Mouse (Mus musculus) activated CD4-positive, CD25-positive, alpha-beta regulatory T cell, adult 4 months (primary cell): ENCODE measurements around the gene Sh3rf3. TPM values are rescaled to one million over a fixed set of nuclear protein-coding genes. Genes with fewer than 3 reads are reported as not detected.

ENCODE experiments used
- ATAC-seq: one replicate; pipeline ENCODE4 v1.8.0; 2017
- polyA plus RNA-seq, 2 experiments: library from polyadenylated mRNA; unstranded; fragments of 100-300 nt; shearing (Covaris generic); gene quantifications; one replicate each; pipeline ENCODE4 v1.2.1; 2017

Gene Sh3rf3
- not detected for polyA plus RNA-seq

GRCm38 (mm10) chr10:58813081-58813800 lies at the start of gene Sh3rf3:
TSS of gene Sh3rf3 (plus strand) at chr10:58813359.
- ATAC-seq: no peak

GRCm38 (mm10) chr10:58788486-58789274 lies 24.5 kb upstream of the Sh3rf3 start:
- ATAC-seq: no peak

GRCm38 (mm10) chr10:58797555-58797954 lies 15.6 kb upstream of the Sh3rf3 start:
- ATAC-seq: no peak

GRCm38 (mm10) chr10:58798156-58798555 lies 15.0 kb upstream of the Sh3rf3 start:
- no peak for ATAC-seq

GRCm38 (mm10) chr10:58800996-58801433 lies 12.1 kb upstream of the Sh3rf3 start:
- no peak for ATAC-seq

GRCm38 (mm10) chr10:58802391-58802790 lies 10.8 kb upstream of the Sh3rf3 start:
- no peak for ATAC-seq

GRCm38 (mm10) chr10:58807956-58808355 lies 5.2 kb upstream of the Sh3rf3 start:
- ATAC-seq: no peak

- ATAC-seq: no peak
Observed at GRCm38 (mm10) chr10:58810181-58810580, 3.0 kb upstream of the Sh3rf3 start.

- ATAC-seq: no peak
Observed at GRCm38 (mm10) chr10:58812210-58813080, 714 bp upstream of the Sh3rf3 start.

GRCm38 (mm10) chr10:58813801-58814191 lies 637 bp downstream of the Sh3rf3 start:
- no peak for ATAC-seq

- ATAC-seq: no peak
Observed at GRCm38 (mm10) chr10:58814486-58814885, 1.3 kb downstream of the Sh3rf3 start.

GRCm38 (mm10) chr10:58824016-58824568 lies 10.9 kb downstream of the Sh3rf3 start:
- ATAC-seq: no peak

GRCm38 (mm10) chr10:58829251-58830111 lies 16.3 kb downstream of the Sh3rf3 start:
- no peak for ATAC-seq

GRCm38 (mm10) chr10:58833146-58833545 lies 20.0 kb downstream of the Sh3rf3 start:
- ATAC-seq: no peak

- no peak for ATAC-seq
Observed at GRCm38 (mm10) chr10:58833741-58834178, 20.6 kb downstream of the Sh3rf3 start.

- ATAC-seq: no peak
Observed at GRCm38 (mm10) chr10:58836391-58836790, 23.2 kb downstream of the Sh3rf3 start.

- no peak for ATAC-seq
Observed at GRCm38 (mm10) chr10:58837504-58837903, 24.3 kb downstream of the Sh3rf3 start.

- ATAC-seq: no peak
Observed at GRCm38 (mm10) chr10:58841945-58842344, 28.8 kb downstream of the Sh3rf3 start.

- ATAC-seq: no peak
Observed at GRCm38 (mm10) chr10:58843100-58843499, 29.9 kb downstream of the Sh3rf3 start.

GRCm38 (mm10) chr10:58848127-58848526 lies 35.0 kb downstream of the Sh3rf3 start:
- no peak for ATAC-seq

GRCm38 (mm10) chr10:58848536-58848935 lies 35.4 kb downstream of the Sh3rf3 start:
- no peak for ATAC-seq
